Mouse (Mus musculus) kidney, embryonic 16.5 days (tissue): ENCODE measurements around the gene Cbx7. TPM values are rescaled to one million over a fixed set of nuclear protein-coding genes. Genes with fewer than 3 reads are reported as not detected.

Experiments used
- ATAC-seq: fragments of 200-750 bp; cut with Nextera tagmentation; 2 replicates; pipeline ENCODE4 v1.8.0; 2017; ENCODE audit warnings: moderate TSS enrichment; ENCODE audit not compliant: low FRiP score, low TSS enrichment
- H3K27ac ChIP-seq: fragments of 300-500 bp; sonication (generic); 2 replicates; pipeline ENCODE4 v1.5.1; 2014; ENCODE audit warnings: low read length
- H3K27me3 ChIP-seq: fragments of 300-500 bp; sonication (generic); 2 replicates; pipeline ENCODE4 v1.6.1; 2014; ENCODE audit warnings: low read length, control low read depth, mixed read lengths; ENCODE audit not compliant: insufficient read depth
- H3K36me3 ChIP-seq: fragments of 300-500 bp; sonication (generic); 2 replicates; pipeline ENCODE4 v1.6.1; 2014; ENCODE audit warnings: low read length, control low read depth, mixed read lengths; ENCODE audit not compliant: insufficient read depth
- H3K4me1 ChIP-seq: fragments of 300-500 bp; sonication (generic); 2 replicates; pipeline ENCODE4 v1.6.1; 2014; ENCODE audit warnings: low read length, control low read depth, mixed read lengths; ENCODE audit not compliant: insufficient read depth
- H3K4me2 ChIP-seq: fragments of 300-500 bp; sonication (generic); replicated peaks from 2 replicates; pipeline ENCODE4 v1.6.1; 2014; ENCODE audit warnings: low read depth, low read length
- H3K4me3 ChIP-seq: fragments of 300-500 bp; sonication (generic); 2 replicates; pipeline ENCODE4 v1.5.1; 2014; ENCODE audit warnings: mild to moderate bottlenecking, low read length
- H3K9ac ChIP-seq: fragments of 300-500 bp; sonication (generic); replicated peaks from 2 replicates; pipeline ENCODE4 v1.6.1; 2014; ENCODE audit warnings: low read length
- H3K9me3 ChIP-seq: fragments of 300-500 bp; sonication (generic); 2 replicates; pipeline ENCODE4 v1.6.1; 2016; ENCODE audit warnings: low read length, control low read depth
- WGBS: fragments of 180-500 bp; shearing (Covaris S2); extraction: QIAGEN DNeasy Blood & Tissue Kit; methylation state at CpG from one replicate; pipeline ENCODE4 v1.1.7; 2014; 5-methylcytosine and 5-hydroxymethylcytosine counted together
- microRNA-seq: library from miRNA; unstranded; fragments of <30 nt; microRNA quantifications from one replicate; pipeline ENCODE4, GENCODE M21; 2016
- polyA plus RNA-seq: library from polyadenylated mRNA; unstranded; fragments of >200 nt; fragmentation: Nextera tagmentation; extraction: Ambion mirVana; gene quantifications from 2 replicates; pipeline ENCODE4 v1.2.1, GENCODE M21; 2015

Gene Cbx7
- polyA plus RNA-seq, 1 experiment from 2014 or later: 3.3 TPM

- 61% methylated on average over 18 of the region's 18 CpGs for WGBS
- no peaks in the 10 kb centered on the region for H3K36me3 ChIP-seq
- H3K9me3 ChIP-seq: no peaks in the 10 kb centered on the region
- no peak overlapping the region for H3K27ac ChIP-seq
- no peak overlapping the region for H3K4me3 ChIP-seq
- H3K4me2 ChIP-seq: no peak overlapping the region
- ATAC-seq: no peak
- H3K9ac ChIP-seq: no peak overlapping the region
- no peaks in the 10 kb centered on the region for H3K27me3 ChIP-seq
- peaks cover 15% of the 10 kb centered on the region; the same call in 1 of the 2 replicates for H3K4me1 ChIP-seq
These were observed 95.5 kb downstream of the Cbx7 start for GRCm38 (mm10) chr15:79875261-79875995.

- Histone ChIP-seq H3K36me3 (no peaks in the 10 kb centered on the region), H3K27me3 (no peaks in the 10 kb centered on the region), H3K4me1 (peaks cover 8% of the 10 kb centered on the region; the same call in 1 of the 2 replicates), H3K27ac (no peak overlapping the region), H3K4me2 (no peak overlapping the region), H3K9me3 (no peaks in the 10 kb centered on the region; the same call in 1 of the 2 replicates), H3K4me3 (no peak overlapping the region), H3K9ac (no peak overlapping the region)
- WGBS: 68% methylated on average over 2 of the region's 2 CpGs
- no peak for ATAC-seq
These were observed 96.9 kb downstream of the Cbx7 start for GRCm38 (mm10) chr15:79873995-79874394.

GRCm38 (mm10) chr15:79873545-79873944 is 97.4 kb downstream of the Cbx7 start:
- no peak overlapping the region for H3K4me2 ChIP-seq
- H3K36me3 ChIP-seq: no peaks in the 10 kb centered on the region
- H3K27ac ChIP-seq: no peak overlapping the region
- WGBS: 93% methylated on average over 8 of the region's 8 CpGs
- no peak for ATAC-seq
- no peaks in the 10 kb centered on the region for H3K27me3 ChIP-seq
- H3K9me3 ChIP-seq: no peaks in the 10 kb centered on the region; the same call in 1 of the 2 replicates
- no peak overlapping the region for H3K9ac ChIP-seq
- H3K4me1 ChIP-seq: peaks cover 4% of the 10 kb centered on the region; the same call in 1 of the 2 replicates
- H3K4me3 ChIP-seq: no peak overlapping the region

GRCm38 (mm10) chr15:79867260-79868002 is 103.5 kb downstream of the Cbx7 start:
- Histone ChIP-seq H3K27me3 (no peaks in the 10 kb centered on the region), H3K4me2 (no peak overlapping the region), H3K4me1 (no peaks in the 10 kb centered on the region), H3K4me3 (no peak overlapping the region), H3K9me3 (no peaks in the 10 kb centered on the region; the same call in 1 of the 2 replicates), H3K36me3 (no peaks in the 10 kb centered on the region), H3K27ac (no peak overlapping the region), H3K9ac (no peak overlapping the region)
- ATAC-seq: no peak
- 84% methylated on average over 3 of the region's 3 CpGs for WGBS

Small RNAs within 50 kb of the gene (microRNA-seq; reads per million reads assigned to microRNA genes)
- 2.5 reads per million, percentile 11 among the genes with 10 or more reads in this experiment for gene Mir7213

Other genes with a start within 250 kb of the Cbx7 start
- gene Sun2, start 228.6 kb downstream of the Cbx7 start, polyA plus RNA-seq: 5.7 and 5.8 TPM in 2 replicates
- gene Dnal4, start 193.3 kb downstream of the Cbx7 start, polyA plus RNA-seq: 71.7 and 74.0 TPM in 2 replicates
- 1.7 and 1.9 TPM in 2 replicates for gene Nptxr, start 166.4 kb downstream of the Cbx7 start, polyA plus RNA-seq
- not detected in 2 replicates for gene Npcd, start 136.9 kb downstream of the Cbx7 start, polyA plus RNA-seq
- gene Cbx6, start 136.4 kb downstream of the Cbx7 start, polyA plus RNA-seq: 52.1 and 58.8 TPM in 2 replicates
- 29.3 and 36.5 TPM in 2 replicates for gene Apobec3, start 79.5 kb downstream of the Cbx7 start, polyA plus RNA-seq
- gene Pdgfb, start 43.9 kb upstream of the Cbx7 start, polyA plus RNA-seq: 4.3 and 6.2 TPM in 2 replicates
- 14.3 and 16.0 TPM in 2 replicates for gene Syngr1, start 120.2 kb upstream of the Cbx7 start, polyA plus RNA-seq
- gene Rpl3, start 120.7 kb upstream of the Cbx7 start, polyA plus RNA-seq: 981 and 1,131 TPM in 2 replicates
- gene Tab1, start 162.0 kb upstream of the Cbx7 start, polyA plus RNA-seq: 44.1 and 44.7 TPM in 2 replicates
- gene Mgat3, start 202.6 kb upstream of the Cbx7 start, polyA plus RNA-seq: 9.4 and 9.5 TPM in 2 replicates